Mouse (Mus musculus) c-Kit-positive CD71-positive TER-119-positive erythroid progenitor cells, embryonic 14.5 days (primary cell): ENCODE measurements around the gene Snx14.

Experiments
- DNase-seq: peaks from one replicate; pipeline ENCODE4 v3.0.0-alpha.2; 2013; ENCODE audit warnings: low spot score

Gene Snx14

GRCm38 (mm10) chr9:88380542-88380941 lies 58.2 kb downstream of the Snx14 start:
- DNase-seq, result no peak

DNA sequence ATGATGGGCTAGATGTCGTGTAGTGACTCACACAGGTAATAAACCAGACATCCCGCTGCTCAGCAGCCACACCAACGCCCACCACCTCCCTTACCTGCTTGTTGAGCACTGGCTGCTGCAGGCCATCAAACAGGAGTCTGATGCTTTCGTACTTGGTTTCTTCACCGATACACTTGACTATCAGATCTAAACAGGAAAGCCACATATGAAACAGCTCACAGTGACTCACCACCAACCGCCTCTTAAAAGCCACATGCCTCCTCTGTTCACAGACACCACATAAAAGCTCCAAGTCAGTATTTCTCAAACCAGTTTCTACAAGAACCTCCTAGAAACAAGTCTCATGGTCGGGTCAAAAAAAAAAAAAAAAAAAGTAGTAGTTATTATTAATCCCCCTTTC lies 58.7 kb downstream of the Snx14 start:
- DNase-seq, result no peak

- no peak for DNase-seq
Observed at GRCm38 (mm10) chr9:88379057-88379456, 59.7 kb downstream of the Snx14 start.

- no peak for DNase-seq
Observed at GRCm38 (mm10) chr9:88377483-88377882, 61.3 kb downstream of the Snx14 start.

- DNase-seq, result no peak
Observed at GRCm38 (mm10) chr9:88373001-88373400, 65.8 kb downstream of the Snx14 start.

GRCm38 (mm10) chr9:88371201-88371600 lies 67.6 kb downstream of the Snx14 start:
- DNase-seq, result no peak

DNA sequence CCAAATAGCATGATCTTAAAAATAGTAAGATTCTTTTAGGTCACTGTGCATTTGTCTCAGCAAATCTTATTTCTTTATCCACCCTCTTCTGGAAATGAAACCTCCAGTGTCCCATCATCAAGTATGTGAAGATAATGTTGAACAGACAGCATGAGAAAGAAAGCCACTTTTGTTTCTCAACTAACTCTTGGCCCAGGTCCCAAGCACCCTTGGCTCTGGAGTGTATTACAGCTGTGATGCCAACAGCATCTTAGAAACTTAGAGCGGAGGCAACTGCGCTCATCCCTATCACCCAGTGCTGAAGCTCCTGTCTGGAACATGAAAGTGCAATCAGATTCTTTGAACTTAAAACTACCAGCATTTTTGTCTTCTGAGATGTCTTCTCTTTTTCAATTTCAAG lies 69.1 kb downstream of the Snx14 start:
- no peak for DNase-seq

DNA sequence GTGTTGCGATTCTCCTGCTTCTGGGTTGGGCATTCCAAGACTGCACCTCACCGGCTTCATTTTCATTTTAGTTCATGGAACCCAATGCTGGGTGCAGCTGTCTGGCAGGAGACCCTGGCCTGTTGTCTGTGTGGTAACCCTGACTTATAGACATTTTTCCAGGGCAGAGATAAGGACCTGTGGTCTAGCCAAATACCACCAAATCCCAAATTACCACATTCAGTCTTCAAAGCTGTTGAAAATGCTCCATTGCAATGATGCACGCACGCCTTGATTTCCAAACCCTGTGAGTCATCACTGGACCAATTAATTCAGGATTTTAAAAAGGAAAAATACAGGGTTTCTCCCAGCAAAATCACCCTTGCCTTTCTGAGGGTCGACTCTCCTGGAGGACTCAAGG lies 70.3 kb downstream of the Snx14 start:
- DNase-seq, result no peak

- DNase-seq, result no peak
Observed at GRCm38 (mm10) chr9:88367751-88368150, 71.0 kb downstream of the Snx14 start.

DNA sequence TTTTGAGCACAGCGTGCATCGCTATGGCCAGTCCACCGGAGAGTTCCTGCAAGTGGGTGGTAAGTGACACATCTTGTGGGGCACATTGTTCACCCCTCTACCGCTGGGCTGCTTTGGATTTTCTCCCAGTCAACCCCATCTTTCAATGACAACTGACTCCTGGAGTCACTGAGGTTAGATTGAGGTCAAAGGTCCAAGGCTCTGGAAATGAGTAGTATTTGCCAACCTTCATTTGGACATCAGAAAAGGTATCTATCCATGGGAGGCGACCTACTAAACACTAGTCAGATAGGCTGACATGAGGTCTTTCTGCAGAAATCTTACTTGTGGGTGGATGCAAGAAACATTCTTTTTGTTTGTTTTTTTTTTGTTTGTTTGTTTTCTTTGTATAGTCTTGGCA lies 71.4 kb downstream of the Snx14 start:
- no peak for DNase-seq

- no peak for DNase-seq
Observed at GRCm38 (mm10) chr9:88366819-88367218, 71.9 kb downstream of the Snx14 start.

GRCm38 (mm10) chr9:88366308-88366707 lies 72.5 kb downstream of the Snx14 start:
- no peak for DNase-seq

DNA sequence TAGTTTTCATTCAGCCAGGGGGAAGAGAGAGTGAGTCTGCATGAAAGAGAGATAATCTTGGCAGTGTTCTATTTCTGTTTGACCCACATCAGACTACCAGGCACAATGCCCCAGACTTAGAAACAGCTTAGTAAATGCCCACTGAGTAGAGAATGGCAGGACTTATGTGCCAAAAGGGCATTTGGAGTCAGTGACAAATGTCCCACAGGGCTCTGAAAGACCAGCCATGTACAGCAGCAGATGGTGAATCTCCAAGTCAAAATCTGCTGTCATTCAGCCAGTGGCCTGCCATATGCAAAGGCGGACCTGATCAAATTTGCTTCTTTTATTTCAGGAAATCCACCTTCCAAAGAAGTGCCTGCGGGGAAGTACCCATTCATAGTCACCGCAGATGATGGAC lies 75.7 kb downstream of the Snx14 start:
- no peak for DNase-seq

- DNase-seq, result no peak
Observed at GRCm38 (mm10) chr9:88362055-88362850, 76.5 kb downstream of the Snx14 start.

DNA sequence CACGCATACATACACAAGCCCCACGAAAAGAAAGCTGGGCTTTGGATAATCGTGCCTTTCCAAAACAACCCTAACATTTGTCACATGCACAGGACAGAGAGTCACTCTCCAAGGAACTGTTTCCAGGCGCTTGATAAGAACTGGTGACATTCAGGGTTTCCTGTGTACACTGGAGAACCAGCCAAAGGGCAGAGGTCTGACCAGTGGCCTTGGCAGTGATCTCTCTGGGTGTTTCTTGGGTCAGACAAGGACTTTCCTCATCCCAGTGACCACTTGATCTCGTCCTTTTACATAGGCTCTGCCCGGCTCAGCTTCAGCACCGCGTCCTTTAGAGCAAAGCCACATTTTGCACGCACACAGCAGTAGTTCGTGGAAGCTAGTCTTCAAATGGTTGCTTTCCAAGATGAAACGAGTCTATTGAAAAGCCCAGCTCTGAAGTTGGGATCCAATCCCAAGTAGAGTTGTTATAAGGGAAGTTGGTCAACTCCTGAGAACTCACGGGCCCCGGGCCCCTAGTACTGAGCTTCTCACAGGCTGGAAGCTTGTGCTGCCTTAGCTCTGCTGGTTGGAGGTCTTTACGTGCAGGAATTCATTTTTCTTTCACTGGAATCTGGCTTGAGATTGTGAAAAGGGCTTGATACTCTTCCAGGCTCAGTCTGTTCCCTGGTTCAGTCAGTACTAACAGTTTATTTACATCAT lies 77.4 kb downstream of the Snx14 start:
- no peak for DNase-seq

DNA sequence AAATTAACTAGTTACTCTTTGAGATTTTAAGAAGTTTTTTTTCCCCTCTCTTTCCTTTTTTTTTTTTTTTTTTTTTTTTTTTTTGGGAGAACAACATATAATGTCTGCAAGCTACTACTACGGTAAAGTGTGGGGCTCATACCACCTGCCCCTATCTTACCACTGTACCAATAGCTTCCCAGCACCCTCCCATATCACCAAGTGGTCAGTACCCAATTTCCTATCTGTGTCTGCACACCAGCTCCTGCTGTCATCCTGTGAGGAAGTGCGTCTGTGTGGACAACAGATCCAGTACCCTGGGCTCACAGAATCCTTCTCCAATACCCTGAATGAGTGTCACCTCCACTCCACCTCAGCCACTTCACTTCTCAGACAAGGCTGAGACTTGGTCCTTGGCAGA lies 79.6 kb downstream of the Snx14 start:
- no peak for DNase-seq

- DNase-seq, result no peak
Observed at GRCm38 (mm10) chr9:88357173-88357572, 81.6 kb downstream of the Snx14 start.

DNA sequence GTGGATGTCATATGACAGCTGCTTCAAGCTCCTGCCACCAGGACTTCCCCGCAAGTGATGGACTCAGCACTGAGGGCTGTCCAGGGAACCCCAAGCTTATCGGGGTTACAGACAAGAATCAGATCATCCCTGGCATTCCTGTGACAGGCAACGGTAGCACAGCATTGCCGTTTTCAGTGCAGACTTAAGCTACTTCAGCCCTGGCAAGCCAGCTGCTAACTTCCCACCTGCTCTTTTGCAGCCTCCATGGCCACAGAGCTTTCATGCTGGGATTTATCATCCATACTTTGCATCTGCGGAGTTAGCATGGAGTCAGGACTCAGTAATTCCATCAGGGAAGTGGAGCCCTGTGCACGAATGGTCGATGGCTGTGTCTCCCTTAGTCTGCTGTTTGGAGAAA lies 85.3 kb downstream of the Snx14 start:
- no peak for DNase-seq

DNA sequence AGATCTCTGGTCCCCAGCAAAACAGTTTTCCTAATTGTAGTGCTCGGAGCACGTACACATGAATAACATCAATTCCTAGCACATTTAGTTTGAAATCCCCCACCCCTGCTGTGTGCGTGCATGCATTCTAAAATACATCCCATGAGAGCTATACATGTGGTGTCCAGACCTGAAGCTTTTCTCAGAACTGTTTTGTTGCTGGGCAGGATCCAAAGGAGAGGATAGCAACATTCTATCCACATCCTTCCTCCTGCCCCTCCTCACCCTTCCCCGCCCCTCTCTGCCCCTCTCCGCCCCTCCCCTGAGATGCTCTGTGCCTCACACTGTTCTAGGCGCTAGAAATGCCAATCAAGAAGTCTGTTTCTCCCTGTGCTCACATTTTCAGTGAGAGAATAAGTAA lies 86.0 kb downstream of the Snx14 start:
- DNase-seq, result no peak

DNA sequence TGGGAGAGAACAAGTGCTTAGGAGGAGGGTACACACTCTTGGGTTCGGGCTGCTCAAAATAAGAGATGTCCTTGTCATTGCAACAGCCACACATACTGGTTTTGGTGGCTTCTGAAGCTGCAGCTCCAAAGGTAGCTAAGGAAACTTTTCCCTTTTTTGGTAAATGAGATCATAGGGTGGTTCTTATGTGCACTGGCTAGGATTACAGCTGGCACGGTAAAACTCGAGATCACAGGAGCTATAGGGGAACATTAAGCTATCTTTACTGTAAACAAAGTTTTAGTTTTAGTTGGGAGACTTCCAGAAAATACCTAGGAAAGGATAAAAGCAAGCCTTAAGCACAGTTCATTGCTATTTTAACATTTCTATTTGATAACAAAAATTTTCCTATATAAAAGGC lies 87.6 kb downstream of the Snx14 start:
- DNase-seq, result no peak

- no peak for DNase-seq
Observed at GRCm38 (mm10) chr9:88350317-88350716, 88.4 kb downstream of the Snx14 start.

DNA sequence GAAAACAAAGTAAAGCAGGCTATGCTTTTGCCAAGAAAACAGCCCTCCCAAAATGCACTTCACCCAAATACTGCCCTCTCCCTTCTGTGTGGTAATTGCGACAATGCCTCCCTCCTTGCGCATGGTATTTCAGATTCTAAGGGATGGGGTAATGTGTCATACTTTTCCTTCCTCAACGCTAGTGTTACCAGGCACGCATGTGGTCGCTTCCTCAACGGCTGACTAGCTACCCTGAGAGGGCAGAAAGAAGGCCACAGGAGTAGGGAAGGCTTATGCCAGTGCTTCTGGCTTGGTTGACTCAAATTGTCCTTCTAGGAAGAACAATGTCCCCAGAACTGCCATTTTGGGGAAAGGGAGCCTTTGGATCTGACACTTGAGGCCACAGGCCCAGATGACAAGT lies 90.1 kb downstream of the Snx14 start:
- DNase-seq, result no peak

DNA sequence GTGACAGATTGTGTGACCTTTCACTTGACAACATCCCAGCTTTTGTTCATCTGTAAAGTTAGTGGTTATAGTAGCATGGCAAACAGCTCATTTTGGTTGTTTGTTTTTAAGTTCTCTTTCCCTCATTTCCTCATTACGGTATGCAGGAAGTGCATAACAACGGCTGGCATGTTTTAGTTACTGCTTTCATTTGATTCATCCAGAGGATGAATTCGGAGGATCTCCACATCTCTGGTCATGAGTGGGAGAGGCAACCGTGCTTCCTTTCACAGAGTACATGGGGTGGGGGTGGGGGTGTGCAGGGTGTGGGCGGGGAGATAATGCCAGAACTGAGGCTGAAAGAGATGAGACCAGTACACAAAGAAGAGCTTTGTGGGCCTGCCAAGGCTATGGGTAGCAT lies 91.9 kb downstream of the Snx14 start:
- no peak for DNase-seq

- no peak for DNase-seq
Observed at GRCm38 (mm10) chr9:88344424-88344823, 94.3 kb downstream of the Snx14 start.
